ENCODE assay signal across 8 mouse cellular contexts in the genomic region with DNA sequence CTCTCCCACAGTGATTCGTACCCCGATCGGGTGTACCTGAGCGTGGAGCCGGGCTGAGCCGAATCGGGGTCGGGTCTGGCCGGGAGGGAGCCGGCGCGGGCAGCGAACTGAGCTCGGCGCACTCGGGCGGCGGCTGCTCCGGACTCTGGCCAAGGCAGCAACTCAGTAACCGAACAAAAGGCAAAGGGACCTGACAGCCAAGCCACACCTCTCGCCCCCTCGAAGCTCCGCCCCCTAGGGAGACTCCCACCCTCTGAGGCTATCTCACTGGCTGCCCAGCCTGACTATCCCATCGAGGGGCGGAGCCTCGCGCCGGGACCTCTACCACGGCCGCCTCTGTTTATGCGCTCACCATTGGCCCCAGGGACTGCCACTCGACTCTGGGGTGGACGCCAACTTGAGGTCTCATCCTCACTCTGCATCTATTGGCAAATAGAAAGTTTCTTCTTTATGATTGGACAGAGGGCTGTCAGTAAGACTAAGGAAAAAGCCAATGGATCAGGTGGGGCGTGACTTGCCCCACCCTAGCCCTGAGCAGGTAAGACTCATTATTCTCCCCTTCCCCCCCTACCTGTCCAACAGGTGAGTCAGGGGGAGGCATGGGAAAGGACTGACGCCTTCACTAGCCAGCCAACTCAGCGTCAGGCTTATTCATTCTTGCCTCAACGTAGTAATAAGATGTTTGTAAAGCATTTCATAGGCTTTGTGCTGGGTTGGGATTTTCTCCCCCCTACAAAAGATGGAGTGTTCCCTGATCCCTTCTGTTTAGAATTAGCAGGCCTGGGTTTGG. TPM values are rescaled to one million over a fixed set of nuclear protein-coding genes. Genes with fewer than 3 reads are reported as not detected.
DNase-seq lines count a peak whose midpoint lies in the region; ATAC-seq lines count a peak whose summit lies in the region.

Gene Jup (minus strand): TSS at position 164 of the 790 bp plus-strand sequence.

- H3K4me3 ChIP-seq in hindbrain, embryonic 15.5 days = peak within 1 kb of the TSS; percentile 63

- H3K4me1 ChIP-seq in hindbrain, embryonic 15.5 days (replicated peaks) = peaks cover 44% of the 10 kb centered on the region

- H3K9me3 ChIP-seq in hindbrain, embryonic 15.5 days = no peaks in the 10 kb centered on the region

- no peaks in the 10 kb centered on the region for H3K27me3 ChIP-seq in hindbrain, embryonic 15.5 days

- peak; percentile 92 for DNase-seq in T-cell, adult 2 months (ENCODE audit: low spot score)
- peak; percentile 100 for DNase-seq in cerebellum, postnatal 36 days
- DNase-seq in frontal cortex, postnatal 36 days (ENCODE audit: low spot score in 2 of 2) = peak; percentile 99 to 100
- DNase-seq in left cerebral cortex, adult 11 months (ENCODE audit: low spot score) = peak; percentile 100
- peak; percentile 100 for DNase-seq in lung, postnatal 4 days
- peak; percentile 96 for DNase-seq in retina, postnatal 7 days (ENCODE audit: low read depth, low spot score)
- peak; percentile 93 for DNase-seq in urinary bladder, adult 2 months (ENCODE audit: low spot score)

- H3K9ac ChIP-seq in hindbrain, embryonic 15.5 days = peak within 1 kb of the TSS; percentile 72

- H3K27ac ChIP-seq in hindbrain, embryonic 15.5 days (replicated peaks) = peak within 1 kb of the TSS; percentile 77

- 1% methylated on average over 37 of the region's 37 CpGs for WGBS in hindbrain, embryonic 15.5 days

- H3K36me3 ChIP-seq in hindbrain, embryonic 15.5 days = no peaks in the 10 kb centered on the region

- H3K4me2 ChIP-seq in hindbrain, embryonic 15.5 days = peak within 1 kb of the TSS; percentile 77

- peak; percentile 99 for ATAC-seq in hindbrain, embryonic 15.5 days (ENCODE audit: low FRiP score, low read depth)

RNA-seq across cellular contexts. Expression of gene Jup, which starts in this region (rescaled TPM):
- 73.2 and 78.1 TPM in 2 replicates for polyA plus RNA-seq in hindbrain, embryonic 15.5 days (2015; fragmentation: Nextera tagmentation; extraction: Ambion mirVana)
- 92.4 and 119 TPM in 2 replicates for polyA plus RNA-seq in urinary bladder, adult 2 months (2012; rRNA removed)

Comparison
In these comparisons a context has a peak if more than half of its experiments do, and no peak if none do; other contexts are left out.
1. Peak in every context shown above with its lines: DNase-seq, ATAC-seq, H3K4me3 ChIP-seq and H3K27ac ChIP-seq.